ENCODE assay signal across 26 mouse cellular contexts in the genomic region with DNA sequence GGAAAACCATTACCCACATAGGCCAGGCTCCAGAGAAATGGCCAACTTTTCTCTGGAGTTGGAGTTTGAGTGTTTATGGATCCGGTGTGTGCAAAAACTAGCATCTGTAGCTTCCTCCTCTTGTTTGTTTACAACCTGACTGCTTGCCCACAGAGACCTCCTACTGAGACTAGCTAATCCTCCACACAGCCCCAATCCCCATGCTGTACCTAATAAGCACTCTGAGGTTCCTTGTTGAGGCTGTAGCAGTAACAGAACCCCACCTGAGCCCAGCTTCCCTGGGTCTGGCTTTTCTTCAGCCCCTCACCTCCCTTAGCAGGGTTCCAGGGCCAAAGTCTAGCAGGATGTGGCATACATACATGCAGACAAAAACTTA. TPM values are rescaled to one million over a fixed set of nuclear protein-coding genes. Genes with fewer than 3 reads are reported as not detected.
A peak's percentile ranks its signal among the peaks of the same experiment; 100 is the strongest.
DNase-seq lines count a peak whose midpoint lies in the region; ATAC-seq and TF ChIP-seq lines count a peak whose summit lies in the region.
"Had no signal": no experiment of that assay in that cellular context is flagged by ENCODE, and none has a peak within 500 bp of the region (broad histone marks: within the 10 kb centered on the region; RNA-seq: fewer than 3 reads in every experiment).

No protein-coding gene starts in this region.

- 0 out of 2 replicates have a peak, but pooled peaks have one; percentile 60 for ATAC-seq in embryonic facial prominence, embryonic 14.5 days (ENCODE audit: low read depth)
- ATAC-seq in liver, embryonic 14.5 days (ENCODE audit: insufficient read depth), result no peak
- ATAC-seq in liver, embryonic 11.5 days (replicated peaks; ENCODE audit: low FRiP score), result no peak
- ATAC-seq in stomach, postnatal 0 days (ENCODE audit: low FRiP score, low TSS enrichment), result no peak
- ATAC-seq in forebrain, embryonic 11.5 days (replicated peaks; ENCODE audit: low FRiP score), result no peak
- ATAC-seq: activated CD4-positive, CD25-positive, alpha-beta regulatory T cell, adult 4 months; forebrain, embryonic 13.5 days; forebrain, postnatal 0 days; Patski had no signal

- H3K27ac ChIP-seq in embryonic facial prominence, embryonic 14.5 days (replicated peaks; ENCODE audit: low read depth, low read length), result no peak overlapping the region
- no peak overlapping the region for H3K27ac ChIP-seq in embryonic facial prominence, embryonic 10.5 days (replicated peaks)
- no peak overlapping the region for H3K27ac ChIP-seq in liver, embryonic 14.5 days
- no peak overlapping the region for H3K27ac ChIP-seq in liver, embryonic 11.5 days (ENCODE audit: low read depth, low read length)
- no peak overlapping the region for H3K27ac ChIP-seq in stomach, postnatal 0 days (replicated peaks)
- H3K27ac ChIP-seq in forebrain, embryonic 11.5 days (ENCODE audit: low read depth, low read length), result no peak overlapping the region
- H3K27ac ChIP-seq: embryonic facial prominence, embryonic 12.5 days; forebrain, embryonic 13.5 days; gastrocnemius, adult 2 months; hindbrain, embryonic 12.5 days; hindbrain, embryonic 15.5 days had no signal

- no peaks in the 10 kb centered on the region for H3K27me3 ChIP-seq in embryonic facial prominence, embryonic 14.5 days (replicated peaks; ENCODE audit: control insufficient read depth, insufficient read depth, low read length)
- H3K27me3 ChIP-seq in embryonic facial prominence, embryonic 10.5 days (replicated peaks; ENCODE audit: low read depth, poor library complexity, severe bottlenecking), result no peaks in the 10 kb centered on the region
- H3K27me3 ChIP-seq in liver, embryonic 14.5 days (ENCODE audit: control insufficient read depth, insufficient read depth, low read length), result no peaks in the 10 kb centered on the region
- H3K27me3 ChIP-seq in liver, embryonic 11.5 days (replicated peaks; ENCODE audit: control insufficient read depth, insufficient read depth, low read length), result no peaks in the 10 kb centered on the region
- no peaks in the 10 kb centered on the region for H3K27me3 ChIP-seq in stomach, postnatal 0 days (ENCODE audit: control insufficient read depth, insufficient read depth, low read length)
- H3K27me3 ChIP-seq in forebrain, embryonic 11.5 days (ENCODE audit: control insufficient read depth, insufficient read depth, low read length), result no peaks in the 10 kb centered on the region
- H3K27me3 ChIP-seq: embryonic facial prominence, embryonic 12.5 days; forebrain, embryonic 13.5 days; hindbrain, embryonic 12.5 days; hindbrain, embryonic 15.5 days; Patski had no signal

- TF ChIP-seq EP300 in liver, embryonic 14.5 days (IDR thresholded peaks at IDR 0.05; ENCODE audit: low read depth), result no peak
- no peak for TF ChIP-seq EP300 in stomach, postnatal 0 days (optimal IDR thresholded peaks at IDR 0.05)

- no peaks in the 10 kb centered on the region for H3K4me1 ChIP-seq in embryonic facial prominence, embryonic 14.5 days (ENCODE audit: control insufficient read depth, insufficient read depth, low read length)
- H3K4me1 ChIP-seq in embryonic facial prominence, embryonic 10.5 days, result peaks cover 8% of the 10 kb centered on the region; the same call in 1 of the 2 replicates
- H3K4me1 ChIP-seq in liver, embryonic 14.5 days (replicated peaks; ENCODE audit: control insufficient read depth in 2 of 2, insufficient read depth in 2 of 2, low read length in 1 of 2), result peaks cover 15 to 18% of the 10 kb centered on the region in 2 experiments
- H3K4me1 ChIP-seq in liver, embryonic 11.5 days (replicated peaks; ENCODE audit: control insufficient read depth, insufficient read depth, low read length), result peaks cover 12% of the 10 kb centered on the region; the same call in 1 of the 2 replicates
- no peaks in the 10 kb centered on the region for H3K4me1 ChIP-seq in stomach, postnatal 0 days (replicated peaks; ENCODE audit: control insufficient read depth, insufficient read depth)
- no peaks in the 10 kb centered on the region for H3K4me1 ChIP-seq in forebrain, embryonic 11.5 days (replicated peaks; ENCODE audit: control insufficient read depth, insufficient read depth, low read length)
- H3K4me1 ChIP-seq: forebrain, embryonic 13.5 days; hindbrain, embryonic 12.5 days; hindbrain, embryonic 15.5 days had no signal

- no peak overlapping the region for H3K4me2 ChIP-seq in embryonic facial prominence, embryonic 14.5 days (ENCODE audit: low read depth, low read length)
- H3K4me2 ChIP-seq in liver, embryonic 14.5 days (ENCODE audit: low read depth), result peak overlapping the region; percentile 1; the same call in 1 of the 2 replicates
- H3K4me2 ChIP-seq in liver, embryonic 11.5 days, result no peak overlapping the region
- H3K4me2 ChIP-seq in stomach, postnatal 0 days (replicated peaks; ENCODE audit: low read depth), result no peak overlapping the region
- H3K4me2 ChIP-seq in forebrain, embryonic 11.5 days (ENCODE audit: low read depth, low read length, severe bottlenecking), result no peak overlapping the region
- H3K4me2 ChIP-seq: embryonic facial prominence, embryonic 12.5 days; forebrain, embryonic 13.5 days; heart, embryonic 11.5 days; hindbrain, embryonic 12.5 days; hindbrain, embryonic 15.5 days had no signal

- no peak overlapping the region for H3K4me3 ChIP-seq in embryonic facial prominence, embryonic 14.5 days (ENCODE audit: low read depth, low read length)
- H3K4me3 ChIP-seq in embryonic facial prominence, embryonic 10.5 days, result no peak overlapping the region
- H3K4me3 ChIP-seq in liver, embryonic 14.5 days (ENCODE audit: insufficient read depth in 1 of 2, low read depth in 2 of 2, low read length in 2 of 2), result no peak overlapping the region
- H3K4me3 ChIP-seq in liver, embryonic 11.5 days (ENCODE audit: low read depth, low read length), result no peak overlapping the region
- H3K4me3 ChIP-seq in stomach, postnatal 0 days (ENCODE audit: low read depth, low read length), result no peak overlapping the region
- no peak overlapping the region for H3K4me3 ChIP-seq in forebrain, embryonic 11.5 days (ENCODE audit: low read depth, low read length)
- H3K4me3 ChIP-seq: embryonic facial prominence, embryonic 12.5 days; erythroblast, embryonic 14.5 days; forebrain, embryonic 13.5 days; gastrocnemius, adult 2 months; hindbrain, embryonic 12.5 days; hindbrain, embryonic 15.5 days had no signal

- no peak for TF ChIP-seq CTCF in liver, embryonic 14.5 days (IDR thresholded peaks at IDR 0.05; ENCODE audit: low read depth)
- TF ChIP-seq CTCF in stomach, postnatal 0 days (IDR thresholded peaks at IDR 0.05; ENCODE audit: low read depth), result no peak

- WGBS in embryonic facial prominence, embryonic 14.5 days, result 69% methylated on average over 1 of the region's 1 CpGs
- WGBS in embryonic facial prominence, embryonic 10.5 days, result 57% methylated on average over 1 of the region's 1 CpGs
- WGBS in liver, embryonic 14.5 days (ENCODE audit: insufficient replicate concordance), result 64% methylated on average over 1 of the region's 1 CpGs
- 56% methylated on average over 1 of the region's 1 CpGs for WGBS in liver, embryonic 11.5 days
- 94% methylated on average over 1 of the region's 1 CpGs for WGBS in stomach, postnatal 0 days
- WGBS in forebrain, embryonic 11.5 days, result 53% methylated on average over 1 of the region's 1 CpGs

- no peak for DNase-seq in embryonic facial prominence, embryonic 14.5 days (ENCODE audit: low spot score)
- DNase-seq in embryonic facial prominence, embryonic 10.5 days (ENCODE audit: low spot score), result no peak
- DNase-seq in liver, embryonic 14.5 days (ENCODE audit: low read depth in 3 of 3, low spot score in 3 of 3), result no peak
- DNase-seq in liver, embryonic 11.5 days (ENCODE audit: low spot score), result no peak
- peak; percentile 87 for DNase-seq in ES-CJ7 (ENCODE audit: low read depth, low spot score)
- DNase-seq in ZHBTc4 (ENCODE audit: low read depth, low spot score), result peak; percentile 60
- DNase-seq in stomach, postnatal 0 days (ENCODE audit: low spot score), result no peak
- no peak for DNase-seq in forebrain, embryonic 11.5 days (ENCODE audit: low spot score)
- DNase-seq: adrenal gland, adult 8-10 months; adrenal gland, postnatal 25 days; cerebellum, adult 11-12 months; cerebellum, adult 8-10 months; cerebellum, postnatal 10 days; forebrain, postnatal 0 days; gastrocnemius, adult 2 months; gastrocnemius, postnatal 14 days; heart, adult 11 months had no signal

- H3K9me3 ChIP-seq in embryonic facial prominence, embryonic 14.5 days (ENCODE audit: control insufficient read depth, low read length), result no peaks in the 10 kb centered on the region
- H3K9me3 ChIP-seq in embryonic facial prominence, embryonic 10.5 days, result no peaks in the 10 kb centered on the region
- no peaks in the 10 kb centered on the region for H3K9me3 ChIP-seq in liver, embryonic 14.5 days (ENCODE audit: control insufficient read depth, low read length)
- no peaks in the 10 kb centered on the region for H3K9me3 ChIP-seq in liver, embryonic 11.5 days (ENCODE audit: control insufficient read depth, low read length)
- no peaks in the 10 kb centered on the region for H3K9me3 ChIP-seq in stomach, postnatal 0 days (ENCODE audit: control insufficient read depth, low read length)
- no peaks in the 10 kb centered on the region for H3K9me3 ChIP-seq in forebrain, embryonic 11.5 days (ENCODE audit: control insufficient read depth, low read length)
- H3K9me3 ChIP-seq: embryonic facial prominence, embryonic 12.5 days; forebrain, embryonic 13.5 days; G1E; hindbrain, embryonic 12.5 days; hindbrain, embryonic 15.5 days had no signal

- no peaks in the 10 kb centered on the region for H3K36me3 ChIP-seq in embryonic facial prominence, embryonic 14.5 days (ENCODE audit: control insufficient read depth, insufficient read depth, low read length)
- H3K36me3 ChIP-seq in embryonic facial prominence, embryonic 10.5 days (replicated peaks), result no peaks in the 10 kb centered on the region
- H3K36me3 ChIP-seq in liver, embryonic 14.5 days (replicated peaks; ENCODE audit: control insufficient read depth, insufficient read depth, low read depth), result no peaks in the 10 kb centered on the region
- H3K36me3 ChIP-seq in liver, embryonic 11.5 days (ENCODE audit: control insufficient read depth, insufficient read depth, low read length), result no peaks in the 10 kb centered on the region
- no peaks in the 10 kb centered on the region for H3K36me3 ChIP-seq in stomach, postnatal 0 days (ENCODE audit: control insufficient read depth, insufficient read depth, low read length)
- no peaks in the 10 kb centered on the region for H3K36me3 ChIP-seq in forebrain, embryonic 11.5 days (ENCODE audit: control insufficient read depth, insufficient read depth, low read length)
- H3K36me3 ChIP-seq: embryonic facial prominence, embryonic 12.5 days; G1E; hindbrain, embryonic 12.5 days; hindbrain, embryonic 15.5 days had no signal

- no peak overlapping the region for H3K9ac ChIP-seq in embryonic facial prominence, embryonic 14.5 days (ENCODE audit: low read depth, low read length)
- no peak overlapping the region for H3K9ac ChIP-seq in liver, embryonic 14.5 days (replicated peaks)
- no peak overlapping the region for H3K9ac ChIP-seq in liver, embryonic 11.5 days (ENCODE audit: low read depth, low read length)
- no peak overlapping the region for H3K9ac ChIP-seq in stomach, postnatal 0 days (ENCODE audit: low read length)
- H3K9ac ChIP-seq in forebrain, embryonic 11.5 days (ENCODE audit: low read length), result no peak overlapping the region
- H3K9ac ChIP-seq: embryonic facial prominence, embryonic 12.5 days; forebrain, embryonic 13.5 days; forebrain, postnatal 0 days; hindbrain, embryonic 12.5 days; hindbrain, embryonic 15.5 days had no signal

RNA-seq across cellular contexts. Expression of a gene that starts 20.9 kb away (rescaled TPM):
- polyA plus RNA-seq in embryonic facial prominence, embryonic 14.5 days (2014; fragmentation: Nextera tagmentation; extraction: Ambion mirVana), result 79.4 and 80.8 TPM in 2 replicates
- 79.3 and 86.5 TPM in 2 replicates for polyA plus RNA-seq in embryonic facial prominence, embryonic 10.5 days (2016; fragmentation: Nextera tagmentation; extraction: Ambion mirVana)
- polyA plus RNA-seq in liver, embryonic 14.5 days (2012; rRNA removed), result 20.5 and 27.9 TPM in 2 replicates
- 30.3 and 34.5 TPM in 2 replicates for polyA plus RNA-seq in liver, embryonic 14.5 days (2014; fragmentation: Nextera tagmentation; extraction: Ambion mirVana)
- polyA plus RNA-seq in liver, embryonic 11.5 days (2014; fragmentation: Nextera tagmentation; extraction: Ambion mirVana), result 75.9 and 78.1 TPM in 2 replicates
- 26.0 and 26.9 TPM in 2 replicates for polyA plus RNA-seq in stomach, postnatal 0 days (2015; fragmentation: Nextera tagmentation; extraction: Ambion mirVana)
- 85.4 and 98.9 TPM in 2 replicates for polyA plus RNA-seq in forebrain, embryonic 11.5 days (2014; fragmentation: Nextera tagmentation; extraction: Ambion mirVana)

RNA-seq across cellular contexts. Expression of a gene that starts 21.6 kb away (rescaled TPM):
- 12.9 and 20.0 TPM in 2 replicates for polyA plus RNA-seq in embryonic facial prominence, embryonic 14.5 days (2014; fragmentation: Nextera tagmentation; extraction: Ambion mirVana)
- polyA plus RNA-seq in embryonic facial prominence, embryonic 10.5 days (2016; fragmentation: Nextera tagmentation; extraction: Ambion mirVana), result 9.3 and 9.5 TPM in 2 replicates
- polyA plus RNA-seq in liver, embryonic 14.5 days (2012; rRNA removed), result 3.9 and 4.0 TPM in 2 replicates
- 9.0 TPM in 2 replicates for polyA plus RNA-seq in liver, embryonic 14.5 days (2014; fragmentation: Nextera tagmentation; extraction: Ambion mirVana)
- 10.2 and 10.4 TPM in 2 replicates for polyA plus RNA-seq in liver, embryonic 11.5 days (2014; fragmentation: Nextera tagmentation; extraction: Ambion mirVana)
- 9.8 and 10.2 TPM in 2 replicates for polyA plus RNA-seq in stomach, postnatal 0 days (2015; fragmentation: Nextera tagmentation; extraction: Ambion mirVana)
- 10.3 and 11.8 TPM in 2 replicates for polyA plus RNA-seq in forebrain, embryonic 11.5 days (2014; fragmentation: Nextera tagmentation; extraction: Ambion mirVana)

Comparison
In these comparisons a context has a peak if more than half of its experiments do, and no peak if none do; other contexts are left out.
1. DNase-seq: peak in ES-CJ7 (single experiment) and ZHBTc4 (single experiment); none in embryonic facial prominence, embryonic 14.5 days (single experiment), embryonic facial prominence, embryonic 10.5 days (single experiment), liver, embryonic 14.5 days (0 of 3), liver, embryonic 11.5 days (single experiment), stomach, postnatal 0 days (single experiment) and forebrain, embryonic 11.5 days (single experiment).